Mouse (Mus musculus): Measurements from ENCODE around the gene Rtn4.

GRCm38 (mm10) chr11:29686176-29686575 lies 6.6 kb upstream of the Rtn4 start:
- no peak for TF ChIP-seq EP300 (IDR thresholded peaks at IDR 0.05; ENCODE audit: low read depth)
- TF ChIP-seq CTCF (IDR thresholded peaks at IDR 0.05; ENCODE audit: low read depth), result no peak
